Mouse (Mus musculus): ENCODE data around the gene Med16. TPM values are rescaled to one million over a fixed set of nuclear protein-coding genes. Genes with fewer than 3 reads are reported as not detected.
A peak's percentile ranks its signal among the peaks of the same experiment; 100 is the strongest.

The Med16 gene
- total and polyA plus RNA-seq, 2 experiments from 2014 or later: 36.2 to 64.7 TPM

GRCm38 (mm10) chr10:79884446-79884845 is 24.3 kb downstream of the Med16 start:
- H3K9ac ChIP-seq (replicated peaks; ENCODE audit: low read depth, low read length): no peak overlapping the region
- peak; percentile 18; the same call in 1 of the 2 replicates for ATAC-seq (ENCODE audit: insufficient read depth, low read depth)
- H3K36me3 ChIP-seq (replicated peaks; ENCODE audit: control insufficient read depth, insufficient read depth, low read length): no peaks in the 10 kb centered on the region
- 0 out of 2 replicates have a peak, but pooled peaks cover 11% of the 10 kb centered on the region for H3K4me1 ChIP-seq (ENCODE audit: control insufficient read depth, insufficient read depth)
- H3K4me3 ChIP-seq (ENCODE audit: low read depth, low read length): no peak overlapping the region
- TF ChIP-seq EP300 (IDR thresholded peaks at IDR 0.05; ENCODE audit: low read depth) (no peak), CTCF (IDR thresholded peaks at IDR 0.05; ENCODE audit: low read depth) (no peak; the same call in 1 of the 2 replicates)
- 0 out of 2 replicates have a peak overlapping the region, but pooled peaks have one; percentile 8 for H3K27ac ChIP-seq (ENCODE audit: low read depth)
- no peak overlapping the region for H3K4me2 ChIP-seq (ENCODE audit: low read depth, low read length)
- no peak for DNase-seq (ENCODE audit: low spot score)
- H3K9me3 ChIP-seq (replicated peaks; ENCODE audit: control insufficient read depth, low read length): no peaks in the 10 kb centered on the region
- H3K27me3 ChIP-seq (ENCODE audit: control insufficient read depth, insufficient read depth, low read length): peaks cover 10% of the 10 kb centered on the region; the same call in 1 of the 2 replicates
- 33% methylated on average over 4 of the region's 4 CpGs for WGBS

- ATAC-seq (ENCODE audit: insufficient read depth, low read depth) (peak; percentile 49), DNase-seq (ENCODE audit: low spot score) (peak; percentile 69)
- TF ChIP-seq EP300 (IDR thresholded peaks at IDR 0.05; ENCODE audit: low read depth): no peak
- TF ChIP-seq CTCF (IDR thresholded peaks at IDR 0.05; ENCODE audit: low read depth): peak; percentile 73
- H3K4me1 ChIP-seq (ENCODE audit: control insufficient read depth, insufficient read depth): 0 out of 2 replicates have a peak, but pooled peaks cover 11% of the 10 kb centered on the region
- peaks cover 10% of the 10 kb centered on the region; the same call in 1 of the 2 replicates for H3K27me3 ChIP-seq (ENCODE audit: control insufficient read depth, insufficient read depth, low read length)
- no peaks in the 10 kb centered on the region for H3K9me3 ChIP-seq (replicated peaks; ENCODE audit: control insufficient read depth, low read length)
- 20% methylated on average over 22 of the region's 22 CpGs for WGBS
- no peak overlapping the region for H3K4me2 ChIP-seq (ENCODE audit: low read depth, low read length)
- H3K36me3 ChIP-seq (replicated peaks; ENCODE audit: control insufficient read depth, insufficient read depth, low read length): no peaks in the 10 kb centered on the region
- H3K4me3 ChIP-seq (ENCODE audit: low read depth, low read length): no peak overlapping the region
- H3K27ac ChIP-seq (ENCODE audit: low read depth): no peak overlapping the region
- H3K9ac ChIP-seq (replicated peaks; ENCODE audit: low read depth, low read length): no peak overlapping the region
Observed at GRCm38 (mm10) chr10:79883297-79884084, 25.2 kb downstream of the Med16 start.

DNA sequence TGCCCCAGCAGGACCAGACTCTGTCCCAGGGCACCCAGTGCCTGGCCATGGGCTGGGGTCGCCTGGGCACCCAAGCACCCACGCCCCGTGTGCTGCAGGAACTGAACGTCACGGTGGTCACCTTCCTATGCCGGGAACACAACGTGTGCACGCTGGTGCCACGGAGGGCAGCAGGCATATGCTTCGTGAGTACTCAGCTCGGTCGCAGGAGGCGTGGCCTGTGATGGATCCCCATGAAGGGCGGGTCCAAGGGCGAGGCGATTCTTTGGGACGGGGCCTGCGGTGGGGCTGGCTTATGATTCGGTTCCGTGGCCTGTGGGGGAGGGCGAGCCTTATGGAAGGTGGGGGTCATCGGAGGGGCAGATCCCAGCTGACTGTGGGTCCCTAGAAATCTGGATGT is 26.7 kb downstream of the Med16 start:
- Histone ChIP-seq H3K4me3 (ENCODE audit: low read depth, low read length) (no peak overlapping the region), H3K27me3 (ENCODE audit: control insufficient read depth, insufficient read depth, low read length) (peaks cover 7% of the 10 kb centered on the region; the same call in 1 of the 2 replicates), H3K9ac (replicated peaks; ENCODE audit: low read depth, low read length) (no peak overlapping the region), H3K4me2 (ENCODE audit: low read depth, low read length) (peak overlapping the region; percentile 30), H3K27ac (ENCODE audit: low read depth) (no peak overlapping the region), H3K4me1 (ENCODE audit: control insufficient read depth, insufficient read depth) (0 out of 2 replicates have a peak, but pooled peaks cover 11% of the 10 kb centered on the region), H3K9me3 (replicated peaks; ENCODE audit: control insufficient read depth, low read length) (no peaks in the 10 kb centered on the region), H3K36me3 (replicated peaks; ENCODE audit: control insufficient read depth, insufficient read depth, low read length) (no peaks in the 10 kb centered on the region)
- ATAC-seq (ENCODE audit: insufficient read depth, low read depth) (no peak), DNase-seq (ENCODE audit: low spot score) (no peak)
- WGBS: 5% methylated on average over 22 of the region's 22 CpGs
- TF ChIP-seq CTCF (IDR thresholded peaks at IDR 0.05; ENCODE audit: low read depth): no peak
- TF ChIP-seq EP300 (IDR thresholded peaks at IDR 0.05; ENCODE audit: low read depth): no peak

DNA sequence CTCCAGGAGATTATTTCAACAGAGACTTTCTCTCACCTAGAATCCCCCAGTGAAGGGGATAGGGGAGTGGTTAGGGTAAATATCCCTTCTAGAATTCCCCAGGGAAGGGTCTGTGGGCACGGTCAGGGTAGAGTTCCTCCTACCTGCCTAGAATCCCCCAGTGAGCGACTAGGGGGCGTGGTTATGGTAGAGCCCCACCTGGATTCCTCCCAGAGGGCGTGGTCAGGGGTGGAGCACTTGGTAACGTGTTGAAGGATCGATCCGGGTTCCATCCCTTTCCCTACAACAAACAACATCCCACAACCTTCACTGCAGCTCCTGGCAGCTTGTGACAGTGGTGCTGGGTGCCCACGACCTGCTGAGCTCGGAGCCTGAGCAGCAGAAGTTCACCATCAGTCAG is 28.0 kb downstream of the Med16 start:
- H3K27ac ChIP-seq (ENCODE audit: low read depth): no peak overlapping the region

GRCm38 (mm10) chr10:79879527-79879926 is 29.2 kb downstream of the Med16 start:
- H3K4me1 ChIP-seq (ENCODE audit: control insufficient read depth, insufficient read depth): 0 out of 2 replicates have a peak, but pooled peaks cover 11% of the 10 kb centered on the region
- 30% methylated on average over 3 of the region's 3 CpGs for WGBS
- H3K36me3 ChIP-seq (replicated peaks; ENCODE audit: control insufficient read depth, insufficient read depth, low read length): no peaks in the 10 kb centered on the region
- ATAC-seq (ENCODE audit: insufficient read depth, low read depth): no peak
- H3K4me3 ChIP-seq (ENCODE audit: low read depth, low read length): no peak overlapping the region
- TF ChIP-seq CTCF (IDR thresholded peaks at IDR 0.05; ENCODE audit: low read depth): no peak
- TF ChIP-seq EP300 (IDR thresholded peaks at IDR 0.05; ENCODE audit: low read depth): no peak
- no peak overlapping the region for H3K27ac ChIP-seq (ENCODE audit: low read depth)
- H3K27me3 ChIP-seq (ENCODE audit: control insufficient read depth, insufficient read depth, low read length): peaks cover 10% of the 10 kb centered on the region; the same call in 1 of the 2 replicates
- H3K4me2 ChIP-seq (ENCODE audit: low read depth, low read length): no peak overlapping the region
- no peaks in the 10 kb centered on the region for H3K9me3 ChIP-seq (replicated peaks; ENCODE audit: control insufficient read depth, low read length)
- H3K9ac ChIP-seq (replicated peaks; ENCODE audit: low read depth, low read length): no peak overlapping the region
- no peak for DNase-seq (ENCODE audit: low spot score)

More for the DNA sequence above, 28.0 kb downstream of the Med16 start:
- no peak overlapping the region for H3K4me2 ChIP-seq (ENCODE audit: low read depth, low read length)
- H3K4me3 ChIP-seq (ENCODE audit: low read depth, low read length): no peak overlapping the region
- 30% methylated on average over 9 of the region's 9 CpGs for WGBS
- DNase-seq (ENCODE audit: low spot score) (no peak), ATAC-seq (ENCODE audit: insufficient read depth, low read depth) (no peak)
- peaks cover 7% of the 10 kb centered on the region; the same call in 1 of the 2 replicates for H3K27me3 ChIP-seq (ENCODE audit: control insufficient read depth, insufficient read depth, low read length)
- no peaks in the 10 kb centered on the region for H3K9me3 ChIP-seq (replicated peaks; ENCODE audit: control insufficient read depth, low read length)
- TF ChIP-seq EP300 (IDR thresholded peaks at IDR 0.05; ENCODE audit: low read depth) (no peak), CTCF (IDR thresholded peaks at IDR 0.05; ENCODE audit: low read depth) (no peak)
- no peaks in the 10 kb centered on the region for H3K36me3 ChIP-seq (replicated peaks; ENCODE audit: control insufficient read depth, insufficient read depth, low read length)
- no peak overlapping the region for H3K9ac ChIP-seq (replicated peaks; ENCODE audit: low read depth, low read length)
- 0 out of 2 replicates have a peak, but pooled peaks cover 11% of the 10 kb centered on the region for H3K4me1 ChIP-seq (ENCODE audit: control insufficient read depth, insufficient read depth)

All from heart, postnatal 0 days (tissue).